Mouse (Mus musculus) midbrain, embryonic 13.5 days (tissue): ENCODE data around the gene Stard3. TPM values are rescaled to one million over a fixed set of nuclear protein-coding genes. Genes with fewer than 3 reads are reported as not detected.

Experiments used
- ATAC-seq: fragments of 200-750 bp; cut with Nextera tagmentation; 2 replicates; pipeline ENCODE4 v1.8.0; 2017; ENCODE audit warnings: mild to moderate bottlenecking, moderate TSS enrichment, moderate library complexity
- H3K27ac ChIP-seq: fragments of 300-500 bp; sonication (generic); 2 replicates; pipeline ENCODE4 v1.5.1; 2015; ENCODE audit warnings: inconsistent platforms, mild to moderate bottlenecking, moderate library complexity
- H3K27me3 ChIP-seq: fragments of 300-500 bp; sonication (generic); 2 replicates; pipeline ENCODE4 v1.6.1; 2015; ENCODE audit warnings: mild to moderate bottlenecking, inconsistent platforms
- H3K36me3 ChIP-seq: fragments of 300-500 bp; sonication (generic); 2 replicates; pipeline ENCODE4 v1.6.1; 2015; ENCODE audit warnings: mild to moderate bottlenecking, inconsistent platforms
- H3K4me1 ChIP-seq: fragments of 300-500 bp; sonication (generic); replicated peaks from 2 replicates; pipeline ENCODE4 v1.6.1; 2015; ENCODE audit warnings: inconsistent platforms
- H3K4me2 ChIP-seq: fragments of 300-500 bp; sonication (generic); replicated peaks from 2 replicates; pipeline ENCODE4 v1.6.1; 2015; ENCODE audit warnings: moderate library complexity, mild to moderate bottlenecking, inconsistent platforms
- H3K4me3 ChIP-seq: fragments of 300-500 bp; sonication (generic); replicated peaks from 2 replicates; pipeline ENCODE4 v1.5.1; 2015; ENCODE audit warnings: mild to moderate bottlenecking, inconsistent platforms
- H3K9ac ChIP-seq: fragments of 300-500 bp; sonication (generic); replicated peaks from 2 replicates; pipeline ENCODE4 v1.6.1; 2015; ENCODE audit warnings: mild to moderate bottlenecking, inconsistent platforms
- H3K9me3 ChIP-seq: fragments of 300-500 bp; sonication (generic); 2 replicates; pipeline ENCODE4 v1.6.1; 2016; ENCODE audit warnings: mild to moderate bottlenecking, inconsistent platforms
- WGBS: fragments of 180-500 bp; shearing (Covaris S2); methylation state at CpG from one replicate; pipeline ENCODE4 v1.1.7; 2015; 5-methylcytosine and 5-hydroxymethylcytosine counted together
- polyA plus RNA-seq: library from polyadenylated mRNA; unstranded; fragments of >200 nt; fragmentation: Nextera tagmentation; extraction: Ambion mirVana; gene quantifications from 2 replicates; pipeline ENCODE4 v1.2.1, GENCODE M21; 2015

Gene Stard3
- polyA plus RNA-seq, 1 experiment from 2014 or later: 46.9 TPM

GRCm38 (mm10) chr11:98323136-98323866, 34.9 kb upstream of the Stard3 start:
- Histone ChIP-seq H3K4me1 (peaks cover 32% of the 10 kb centered on the region), H3K27ac (no peak overlapping the region)

GRCm38 (mm10) chr11:98323933-98324332, 34.2 kb upstream of the Stard3 start:
- H3K27me3 ChIP-seq: peaks cover 99% of the 10 kb centered on the region
- H3K27ac ChIP-seq: no peak overlapping the region
- H3K4me3 ChIP-seq: no peak overlapping the region
- H3K9me3 ChIP-seq: no peaks in the 10 kb centered on the region
- no peak overlapping the region for H3K4me2 ChIP-seq
- ATAC-seq: no peak
- no peaks in the 10 kb centered on the region for H3K36me3 ChIP-seq
- WGBS: under 1% methylated on average over 9 of the region's 9 CpGs
- H3K4me1 ChIP-seq: peaks cover 31% of the 10 kb centered on the region
- no peak overlapping the region for H3K9ac ChIP-seq

More at GRCm38 (mm10) chr11:98323136-98323866, 34.9 kb upstream of the Stard3 start:
- ATAC-seq: no peak
- WGBS: under 1% methylated on average over 10 of the region's 10 CpGs
- Histone ChIP-seq H3K9me3 (no peaks in the 10 kb centered on the region), H3K36me3 (no peaks in the 10 kb centered on the region), H3K4me3 (no peak overlapping the region), H3K9ac (no peak overlapping the region), H3K27me3 (peaks cover 100% of the 10 kb centered on the region), H3K4me2 (no peak overlapping the region)

DNA sequence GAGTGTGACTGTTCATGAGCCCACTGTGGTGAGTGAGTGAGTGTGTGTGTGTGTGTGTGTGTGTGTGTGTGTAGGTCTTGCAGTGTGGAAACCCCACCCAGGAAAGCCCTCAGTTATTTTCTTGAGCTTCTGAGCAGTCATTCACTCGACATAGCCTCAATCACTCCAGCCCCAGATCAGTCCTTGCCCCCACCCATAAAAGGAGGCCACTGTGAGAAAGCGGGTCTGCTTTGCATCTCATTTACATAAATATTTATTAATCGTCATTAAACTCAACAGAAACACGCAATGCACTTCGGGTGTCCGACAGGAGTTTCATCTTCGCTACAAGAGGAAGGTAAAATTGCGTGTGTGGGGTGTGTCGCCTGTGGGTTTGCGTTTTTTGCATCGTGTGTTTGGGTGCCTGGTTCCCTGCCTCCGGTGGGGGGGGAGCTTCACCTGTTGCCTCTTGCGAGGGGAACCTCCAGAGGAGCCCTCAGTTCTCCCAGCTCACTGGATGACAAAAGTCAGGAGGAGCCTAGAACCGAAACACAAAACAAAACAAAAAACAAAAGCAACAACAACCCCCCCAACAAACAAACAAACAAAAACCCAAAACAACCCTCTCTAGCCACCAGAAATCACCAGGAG, 32.9 kb upstream of the Stard3 start:
- Histone ChIP-seq H3K4me1 (peaks cover 36% of the 10 kb centered on the region), H3K4me2 (0 out of 2 replicates have a peak overlapping the region, but pooled peaks have one; percentile 20), H3K9ac (no peak overlapping the region), H3K9me3 (no peaks in the 10 kb centered on the region), H3K36me3 (no peaks in the 10 kb centered on the region), H3K27me3 (peaks cover 99% of the 10 kb centered on the region), H3K4me3 (peak overlapping the region; percentile 15), H3K27ac (no peak overlapping the region)
- ATAC-seq: no peak
- 2% methylated on average over 14 of the region's 14 CpGs for WGBS

GRCm38 (mm10) chr11:98325821-98326218, 32.3 kb upstream of the Stard3 start:
- Histone ChIP-seq H3K36me3 (no peaks in the 10 kb centered on the region), H3K4me3 (peak overlapping the region; percentile 15), H3K9ac (no peak overlapping the region), H3K9me3 (no peaks in the 10 kb centered on the region), H3K4me2 (peak overlapping the region; percentile 20; the same call in 1 of the 2 replicates), H3K4me1 (peaks cover 34% of the 10 kb centered on the region), H3K27me3 (peaks cover 99% of the 10 kb centered on the region), H3K27ac (no peak overlapping the region)
- ATAC-seq: no peak
- WGBS: 1% methylated on average over 21 of the region's 22 CpGs

GRCm38 (mm10) chr11:98326741-98327135, 31.4 kb upstream of the Stard3 start:
- H3K9me3 ChIP-seq: no peaks in the 10 kb centered on the region
- H3K27ac ChIP-seq: no peak overlapping the region
- WGBS: 1% methylated on average over 19 of the region's 19 CpGs
- no peak for ATAC-seq
- H3K4me1 ChIP-seq: peaks cover 27% of the 10 kb centered on the region
- H3K4me3 ChIP-seq: peak overlapping the region; percentile 43
- H3K9ac ChIP-seq: peak overlapping the region; percentile 66; the same call in 1 of the 2 replicates
- H3K27me3 ChIP-seq: peaks cover 99% of the 10 kb centered on the region
- no peaks in the 10 kb centered on the region for H3K36me3 ChIP-seq
- H3K4me2 ChIP-seq: peak overlapping the region; percentile 51

- Histone ChIP-seq H3K36me3 (no peaks in the 10 kb centered on the region), H3K27me3 (peaks cover 99% of the 10 kb centered on the region), H3K4me1 (peaks cover 27% of the 10 kb centered on the region), H3K4me3 (peak overlapping the region; percentile 43), H3K9ac (peak overlapping the region; percentile 66), H3K27ac (peak overlapping the region; percentile 67), H3K4me2 (peak overlapping the region; percentile 51), H3K9me3 (no peaks in the 10 kb centered on the region)
- under 1% methylated on average over 90 of the region's 97 CpGs for WGBS
- peak; percentile 25; the same call in 1 of the 2 replicates for ATAC-seq
Measured at GRCm38 (mm10) chr11:98327136-98328030, 30.8 kb upstream of the Stard3 start.

- no peaks in the 10 kb centered on the region for H3K36me3 ChIP-seq
- no peaks in the 10 kb centered on the region for H3K9me3 ChIP-seq
- peaks cover 27% of the 10 kb centered on the region for H3K4me1 ChIP-seq
- peak overlapping the region; percentile 66 for H3K9ac ChIP-seq
- peak overlapping the region; percentile 51 for H3K4me2 ChIP-seq
- no peak for ATAC-seq
- WGBS: under 1% methylated on average over 30 of the region's 35 CpGs
- peaks cover 99% of the 10 kb centered on the region for H3K27me3 ChIP-seq
- peak overlapping the region; percentile 67 for H3K27ac ChIP-seq
- peak overlapping the region; percentile 43 for H3K4me3 ChIP-seq
Measured at GRCm38 (mm10) chr11:98328031-98328370, 30.2 kb upstream of the Stard3 start.

GRCm38 (mm10) chr11:98328371-98329069, 29.6 kb upstream of the Stard3 start:
- Histone ChIP-seq H3K4me2 (peak overlapping the region; percentile 51), H3K4me1 (peaks cover 31% of the 10 kb centered on the region), H3K36me3 (no peaks in the 10 kb centered on the region), H3K27ac (peak overlapping the region; percentile 67), H3K9ac (peak overlapping the region; percentile 66), H3K27me3 (peaks cover 99% of the 10 kb centered on the region), H3K9me3 (no peaks in the 10 kb centered on the region), H3K4me3 (peak overlapping the region; percentile 43)
- under 1% methylated on average over 50 of the region's 56 CpGs for WGBS
- no peak for ATAC-seq

DNA sequence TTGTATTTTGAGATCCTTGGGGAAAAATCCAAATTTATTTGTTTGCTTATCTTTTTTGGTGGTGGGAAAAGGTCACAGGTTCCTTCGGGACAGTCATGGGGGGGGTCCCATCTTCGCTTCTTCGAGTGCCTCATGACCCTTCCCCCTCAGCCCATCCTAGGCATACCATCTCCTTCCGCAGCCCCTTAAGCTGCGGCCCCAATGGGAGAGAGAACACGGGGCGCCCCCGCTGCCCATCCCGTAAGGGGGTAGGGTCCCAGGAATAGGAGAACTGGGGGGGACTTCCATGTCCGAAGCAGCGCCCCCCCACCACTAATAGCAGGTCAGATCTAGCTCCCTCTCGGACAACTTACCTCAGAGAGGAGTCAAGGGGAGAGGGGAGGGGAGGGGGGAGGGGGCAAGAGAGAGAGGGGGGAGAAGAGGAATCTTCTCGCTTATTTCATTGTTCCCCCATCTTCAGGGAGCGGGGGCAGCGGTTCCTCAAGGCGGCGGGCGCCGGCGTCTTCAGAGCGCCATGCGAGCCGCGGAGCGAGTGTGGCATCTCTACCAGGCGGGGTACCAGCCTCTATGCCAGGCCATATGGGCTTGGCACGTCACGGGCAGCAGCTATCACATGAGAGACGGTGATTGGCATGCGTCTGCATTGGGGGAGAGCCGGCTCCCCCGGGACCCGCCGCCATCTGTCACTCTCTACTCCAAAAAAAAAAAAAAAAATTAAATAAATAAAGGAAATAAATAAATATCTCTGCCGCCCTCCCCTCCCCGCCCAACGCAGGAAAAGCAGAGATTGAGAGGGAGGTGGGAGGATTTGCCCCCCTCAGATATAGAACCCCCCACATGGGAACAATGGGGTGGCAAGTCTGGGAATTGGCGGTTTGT, 28.8 kb upstream of the Stard3 start, which contains the start of gene Neurod2:
Gene Neurod2, minus strand, starts transcription at position 568 of the 879 bp plus-strand sequence.
- H3K4me3 ChIP-seq: peak within 1 kb of the TSS; percentile 43
- H3K36me3 ChIP-seq: no peaks in the 10 kb centered on the region
- no peaks in the 10 kb centered on the region for H3K9me3 ChIP-seq
- H3K27me3 ChIP-seq: peaks cover 99% of the 10 kb centered on the region
- WGBS: 2% methylated on average over 38 of the region's 38 CpGs
- peak within 1 kb of the TSS; percentile 67 for H3K27ac ChIP-seq
- peak within 1 kb of the TSS; percentile 66 for H3K9ac ChIP-seq
- ATAC-seq: no peak
- peaks cover 38% of the 10 kb centered on the region for H3K4me1 ChIP-seq
- peak within 1 kb of the TSS; percentile 51 for H3K4me2 ChIP-seq

GRCm38 (mm10) chr11:98329960-98330744, 28.0 kb upstream of the Stard3 start:
- WGBS: 29% methylated on average over 9 of the region's 9 CpGs
- Histone ChIP-seq H3K4me2 (peak overlapping the region; percentile 51), H3K27me3 (peaks cover 99% of the 10 kb centered on the region), H3K27ac (peak overlapping the region; percentile 53), H3K9ac (no peak overlapping the region), H3K36me3 (no peaks in the 10 kb centered on the region), H3K9me3 (no peaks in the 10 kb centered on the region), H3K4me1 (peaks cover 46% of the 10 kb centered on the region), H3K4me3 (no peak overlapping the region)
- peak; percentile 31; the same call in 1 of the 2 replicates for ATAC-seq
